Mouse (Mus musculus) liver, embryonic 13.5 days (tissue): ENCODE measurements at regions not wholly inside any gene's neighbourhood (a gene's known extent, or its start where the extent isn't known, plus 50 kb on each side); places are given as distances from the start of the nearest gene placed in this dataset.

Experiments used
- ATAC-seq: fragments of 200-750 bp; cut with Nextera tagmentation; 2 replicates; pipeline ENCODE4 v1.8.0; 2017; ENCODE audit warnings: low read depth, mild to moderate bottlenecking, moderate number of reproducible peaks, moderate library complexity
- DNase-seq: peaks from one replicate; pipeline ENCODE4 v3.0.0; 2022
- H3K27ac ChIP-seq: fragments of 300-500 bp; sonication (generic); 2 replicates; pipeline ENCODE4 v1.5.1; 2015; ENCODE audit warnings: moderate library complexity, mild to moderate bottlenecking, inconsistent platforms
- H3K27me3 ChIP-seq: fragments of 300-500 bp; sonication (generic); 2 replicates; pipeline ENCODE4 v1.6.1; 2015; ENCODE audit warnings: mild to moderate bottlenecking, inconsistent platforms
- H3K36me3 ChIP-seq: fragments of 300-500 bp; sonication (generic); 2 replicates; pipeline ENCODE4 v1.6.1; 2015; ENCODE audit warnings: mild to moderate bottlenecking, inconsistent platforms
- H3K4me1 ChIP-seq: fragments of 300-500 bp; sonication (generic); replicated peaks from 2 replicates; pipeline ENCODE4 v1.6.1; 2015; ENCODE audit warnings: inconsistent platforms
- H3K4me2 ChIP-seq: fragments of 300-500 bp; sonication (generic); 2 replicates; pipeline ENCODE4 v1.6.1; 2015; ENCODE audit warnings: inconsistent platforms, mild to moderate bottlenecking, moderate library complexity
- H3K4me3 ChIP-seq: fragments of 300-500 bp; sonication (generic); replicated peaks from 2 replicates; pipeline ENCODE4 v1.5.1; 2015; ENCODE audit warnings: mild to moderate bottlenecking, inconsistent platforms
- H3K9ac ChIP-seq: fragments of 300-500 bp; sonication (generic); 2 replicates; pipeline ENCODE4 v1.6.1; 2015; ENCODE audit warnings: mild to moderate bottlenecking, inconsistent platforms
- H3K9me3 ChIP-seq: fragments of 300-500 bp; sonication (generic); replicated peaks from 2 replicates; pipeline ENCODE4 v1.6.1; 2016; ENCODE audit warnings: inconsistent platforms
- WGBS: fragments of 180-500 bp; shearing (Covaris S2); methylation state at CpG from one replicate; pipeline ENCODE4 v1.1.7; 2015; ENCODE audit not compliant: insufficient replicate concordance; 5-methylcytosine and 5-hydroxymethylcytosine counted together

DNA sequence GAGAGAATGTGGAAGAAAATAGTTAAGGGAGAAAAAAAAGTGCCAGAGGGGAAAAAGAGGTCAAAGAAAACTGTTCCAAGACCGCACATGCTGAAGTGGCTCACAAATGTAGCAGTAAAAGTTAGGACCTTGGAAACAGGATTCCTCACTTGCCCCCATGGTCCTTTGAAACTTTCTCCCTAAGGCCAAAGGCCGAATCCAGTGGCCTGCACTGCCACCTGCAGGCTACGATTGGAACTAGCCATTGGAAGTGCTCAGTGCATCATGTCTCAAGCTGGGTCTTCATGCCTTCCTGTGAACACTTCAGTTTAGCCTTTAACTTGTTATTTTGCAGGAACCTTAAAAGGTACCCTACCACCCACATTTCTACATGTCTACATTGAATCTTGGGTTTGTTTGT is 56.3 kb upstream of the Mctp2 start:
- no peaks in the 10 kb centered on the region for H3K36me3 ChIP-seq
- no peak overlapping the region for H3K4me3 ChIP-seq
- H3K9me3 ChIP-seq: no peaks in the 10 kb centered on the region
- H3K4me2 ChIP-seq: no peak overlapping the region
- no peak overlapping the region for H3K27ac ChIP-seq
- no peak overlapping the region for H3K9ac ChIP-seq
- no peaks in the 10 kb centered on the region for H3K27me3 ChIP-seq
- 10% methylated on average over 3 of the region's 3 CpGs for WGBS
- H3K4me1 ChIP-seq: no peaks in the 10 kb centered on the region
- DNase-seq: no peak
- no peak for ATAC-seq

DNA sequence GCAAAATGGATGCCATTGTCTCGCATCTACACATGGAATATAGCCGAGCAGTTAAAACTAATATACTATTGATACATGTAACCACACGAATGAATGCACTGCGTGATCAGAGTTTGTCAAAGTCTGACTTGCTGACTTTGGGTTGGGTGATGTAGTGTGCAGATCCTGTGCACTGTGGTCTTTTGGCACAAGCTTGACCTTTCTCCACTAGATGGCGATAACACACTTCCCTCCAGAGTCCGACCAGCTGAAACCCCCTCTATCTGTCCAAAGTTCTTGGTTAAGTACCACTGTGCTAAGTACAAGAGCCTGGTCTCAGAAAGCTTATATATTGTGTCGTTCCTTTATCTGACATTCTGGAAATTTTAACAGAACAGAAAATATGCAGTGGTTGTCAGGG is 84.9 kb upstream of the Mctp2 start:
- Histone ChIP-seq H3K4me3 (no peak overlapping the region), H3K27me3 (no peaks in the 10 kb centered on the region), H3K9ac (no peak overlapping the region), H3K4me1 (no peaks in the 10 kb centered on the region), H3K27ac (no peak overlapping the region), H3K9me3 (no peaks in the 10 kb centered on the region), H3K36me3 (no peaks in the 10 kb centered on the region), H3K4me2 (no peak overlapping the region)
- DNase-seq (no peak), ATAC-seq (no peak)
- WGBS: 26% methylated on average over 7 of the region's 7 CpGs

DNA sequence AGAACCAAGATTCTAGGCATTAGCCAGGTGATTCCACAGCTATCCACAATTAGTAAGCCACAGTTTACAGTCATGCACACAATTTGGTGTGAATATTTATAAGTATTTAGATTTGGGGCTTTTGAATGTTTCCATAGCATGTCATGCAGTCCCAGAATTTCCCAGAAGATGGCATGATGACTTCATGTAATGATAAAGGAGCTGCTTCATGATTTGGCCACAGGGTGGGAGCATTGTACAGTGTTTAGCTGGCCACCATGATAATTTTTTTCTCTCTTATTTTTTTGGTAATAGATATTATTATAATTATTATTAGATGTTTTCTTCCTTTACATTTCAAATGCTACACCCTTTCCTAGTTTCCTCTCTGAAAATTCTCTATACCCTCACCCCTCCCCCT is 93.6 kb upstream of the Mctp2 start:
- Histone ChIP-seq H3K27ac (no peak overlapping the region), H3K36me3 (no peaks in the 10 kb centered on the region), H3K4me1 (no peaks in the 10 kb centered on the region), H3K9me3 (no peaks in the 10 kb centered on the region), H3K9ac (no peak overlapping the region), H3K27me3 (no peaks in the 10 kb centered on the region), H3K4me2 (no peak overlapping the region), H3K4me3 (no peak overlapping the region)
- DNase-seq (peak; percentile 1), ATAC-seq (no peak)

DNA sequence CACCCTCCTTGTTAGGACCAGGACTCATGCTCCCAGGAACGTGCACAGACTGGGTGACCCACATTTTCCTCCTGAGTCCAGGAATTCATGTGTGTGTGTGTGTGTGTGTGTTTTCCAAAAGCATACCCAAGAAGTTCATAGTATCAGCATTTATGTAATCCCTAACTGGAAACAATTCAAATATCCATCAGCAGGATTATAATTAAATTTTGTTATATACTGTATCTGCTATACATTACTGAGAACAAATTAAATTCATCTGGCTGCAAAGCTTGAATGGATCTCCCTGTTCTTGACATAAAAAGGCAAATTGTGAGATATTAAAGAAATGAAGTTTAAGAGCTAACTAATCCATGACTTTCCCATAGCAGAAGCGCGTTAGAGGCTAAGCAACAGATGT is 99.7 kb upstream of the Mctp2 start:
- Histone ChIP-seq H3K4me3 (no peak overlapping the region), H3K4me2 (no peak overlapping the region), H3K9ac (no peak overlapping the region), H3K4me1 (no peaks in the 10 kb centered on the region), H3K36me3 (no peaks in the 10 kb centered on the region), H3K27ac (no peak overlapping the region), H3K27me3 (no peaks in the 10 kb centered on the region), H3K9me3 (no peaks in the 10 kb centered on the region)
- DNase-seq (no peak), ATAC-seq (no peak)
- WGBS: 73% methylated on average over 3 of the region's 3 CpGs

DNA sequence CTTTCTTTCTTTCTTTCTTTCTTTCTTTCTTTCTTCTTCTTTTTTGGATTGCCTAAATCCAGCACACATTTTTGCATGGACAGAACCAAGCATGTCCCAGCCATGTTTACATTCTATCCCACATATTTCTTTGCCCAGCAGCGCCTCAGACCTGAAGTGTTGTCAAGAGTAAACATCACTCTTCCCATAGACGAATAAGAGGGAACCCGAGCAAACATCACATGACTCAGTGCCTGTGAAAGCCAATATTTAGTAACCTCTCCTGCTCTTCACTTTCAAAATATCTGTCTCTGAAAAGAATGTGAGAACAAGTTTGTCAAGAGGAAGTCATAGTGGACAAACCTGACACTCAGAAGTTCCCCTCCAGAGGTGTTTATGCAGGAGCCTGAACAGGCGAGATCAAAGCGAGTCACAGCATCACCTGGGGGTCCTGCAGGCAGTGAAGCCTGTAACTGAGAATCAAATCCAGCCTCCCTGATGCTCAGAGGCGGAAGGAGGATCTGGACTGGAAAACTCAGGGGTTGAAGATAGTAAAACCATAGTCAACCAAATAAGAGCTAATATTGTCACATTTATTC is 102.1 kb upstream of the Mctp2 start:
- no peak overlapping the region for H3K4me3 ChIP-seq
- DNase-seq (no peak), ATAC-seq (no peak)
- no peak overlapping the region for H3K27ac ChIP-seq
- no peaks in the 10 kb centered on the region for H3K9me3 ChIP-seq
- H3K4me1 ChIP-seq: no peaks in the 10 kb centered on the region
- WGBS: 30% methylated on average over 6 of the region's 6 CpGs
- no peaks in the 10 kb centered on the region for H3K36me3 ChIP-seq
- H3K4me2 ChIP-seq: no peak overlapping the region
- no peak overlapping the region for H3K9ac ChIP-seq
- no peaks in the 10 kb centered on the region for H3K27me3 ChIP-seq

DNA sequence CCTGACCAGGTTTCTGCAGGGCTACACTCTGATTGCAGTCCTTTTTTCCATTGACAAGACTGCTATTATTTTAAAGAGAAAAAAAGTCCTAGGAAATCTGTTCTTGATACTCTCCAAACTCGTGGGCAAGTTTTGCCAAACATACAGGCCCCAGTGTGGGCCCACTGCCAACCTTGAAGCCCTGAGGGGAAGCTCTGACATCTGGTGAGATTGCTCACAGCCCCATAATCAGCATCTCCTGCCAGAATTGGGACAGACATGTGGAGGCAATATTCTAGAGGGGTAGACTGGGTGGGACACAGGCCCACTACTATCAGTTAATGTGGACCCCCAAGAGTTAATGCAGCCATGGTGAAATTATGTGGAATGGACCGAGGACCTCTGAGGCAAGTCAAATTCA is 132.1 kb upstream of the Mctp2 start:
- no peaks in the 10 kb centered on the region for H3K27me3 ChIP-seq
- no peak overlapping the region for H3K27ac ChIP-seq
- no peak for ATAC-seq
- H3K4me3 ChIP-seq: no peak overlapping the region
- H3K9ac ChIP-seq: no peak overlapping the region
- H3K4me2 ChIP-seq: no peak overlapping the region
- no peak for DNase-seq
- H3K9me3 ChIP-seq: no peaks in the 10 kb centered on the region
- WGBS: 38% methylated on average over 2 of the region's 2 CpGs
- no peaks in the 10 kb centered on the region for H3K36me3 ChIP-seq
- no peaks in the 10 kb centered on the region for H3K4me1 ChIP-seq

DNA sequence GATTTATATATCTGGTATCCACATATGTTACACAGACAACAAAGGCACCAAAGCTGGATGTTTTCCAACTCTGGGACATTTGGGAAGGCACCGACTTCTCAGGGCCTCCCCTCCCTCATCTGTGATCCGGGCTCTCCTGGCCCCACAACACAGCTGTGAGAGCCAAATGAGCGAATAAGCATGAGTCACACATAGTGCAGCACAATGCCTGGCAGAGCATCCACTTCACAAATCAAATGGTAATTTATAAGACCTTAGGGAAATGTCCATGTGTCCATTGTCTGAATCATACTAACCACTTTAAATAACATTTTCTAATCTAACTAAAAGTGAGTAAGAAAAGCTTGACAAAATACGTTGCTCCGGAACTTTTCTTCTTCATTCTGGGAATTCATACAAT is 135.6 kb upstream of the Mctp2 start:
- Histone ChIP-seq H3K27me3 (no peaks in the 10 kb centered on the region), H3K4me1 (no peaks in the 10 kb centered on the region), H3K4me2 (no peak overlapping the region), H3K9me3 (no peaks in the 10 kb centered on the region), H3K9ac (no peak overlapping the region), H3K27ac (no peak overlapping the region), H3K4me3 (no peak overlapping the region), H3K36me3 (no peaks in the 10 kb centered on the region)
- ATAC-seq (no peak), DNase-seq (no peak)
- WGBS: 72% methylated on average over 5 of the region's 5 CpGs

DNA sequence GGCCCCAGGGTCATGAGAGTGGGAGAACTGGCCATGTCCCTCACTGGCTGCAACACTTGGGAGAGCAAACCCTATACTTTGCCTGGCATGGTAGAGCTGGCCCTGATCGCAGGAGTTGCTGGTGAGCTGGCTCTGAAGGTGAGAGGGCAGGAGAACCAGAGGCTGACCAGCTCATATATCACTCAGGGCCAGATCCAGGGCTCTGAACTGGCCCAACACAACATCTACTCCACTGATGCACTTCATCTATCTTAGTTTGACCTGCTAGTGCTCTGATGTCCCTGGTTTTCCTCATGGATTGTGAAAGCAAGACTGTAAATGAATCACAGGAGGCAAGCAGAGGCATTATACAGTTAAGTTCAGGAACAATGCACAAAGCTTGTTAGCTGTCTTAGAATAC is 137.6 kb upstream of the Mctp2 start:
- H3K9me3 ChIP-seq: no peaks in the 10 kb centered on the region
- no peaks in the 10 kb centered on the region for H3K27me3 ChIP-seq
- 50% methylated on average over 1 of the region's 1 CpGs for WGBS
- H3K4me1 ChIP-seq: no peaks in the 10 kb centered on the region
- H3K4me3 ChIP-seq: no peak overlapping the region
- H3K4me2 ChIP-seq: no peak overlapping the region
- DNase-seq (no peak), ATAC-seq (no peak)
- H3K36me3 ChIP-seq: no peaks in the 10 kb centered on the region
- no peak overlapping the region for H3K9ac ChIP-seq
- H3K27ac ChIP-seq: no peak overlapping the region

DNA sequence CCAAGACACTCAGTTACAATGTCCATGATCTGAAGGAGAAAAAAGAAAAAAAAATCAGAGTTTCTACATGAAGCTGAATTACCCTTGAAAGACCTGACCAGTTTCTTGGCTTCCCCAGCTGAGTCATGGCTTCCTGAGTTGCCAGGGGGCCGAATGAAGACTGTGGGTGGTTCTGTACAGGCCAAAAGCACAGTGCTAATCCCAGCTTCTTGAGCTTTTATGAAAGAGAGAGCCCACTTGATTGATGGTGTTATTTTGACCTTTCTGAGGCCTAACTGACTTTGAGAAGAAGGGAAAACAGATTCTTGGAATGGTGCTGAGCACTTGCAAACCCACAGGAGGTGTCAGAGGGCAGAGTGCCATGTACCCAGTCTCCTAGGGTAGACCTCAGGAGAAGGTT is 138.4 kb upstream of the Mctp2 start:
- Histone ChIP-seq H3K9ac (no peak overlapping the region), H3K4me2 (no peak overlapping the region), H3K27ac (no peak overlapping the region), H3K4me1 (no peaks in the 10 kb centered on the region), H3K4me3 (no peak overlapping the region), H3K36me3 (no peaks in the 10 kb centered on the region), H3K9me3 (no peaks in the 10 kb centered on the region), H3K27me3 (no peaks in the 10 kb centered on the region)
- WGBS: 45% methylated on average over 1 of the region's 1 CpGs
- DNase-seq (no peak), ATAC-seq (no peak)

DNA sequence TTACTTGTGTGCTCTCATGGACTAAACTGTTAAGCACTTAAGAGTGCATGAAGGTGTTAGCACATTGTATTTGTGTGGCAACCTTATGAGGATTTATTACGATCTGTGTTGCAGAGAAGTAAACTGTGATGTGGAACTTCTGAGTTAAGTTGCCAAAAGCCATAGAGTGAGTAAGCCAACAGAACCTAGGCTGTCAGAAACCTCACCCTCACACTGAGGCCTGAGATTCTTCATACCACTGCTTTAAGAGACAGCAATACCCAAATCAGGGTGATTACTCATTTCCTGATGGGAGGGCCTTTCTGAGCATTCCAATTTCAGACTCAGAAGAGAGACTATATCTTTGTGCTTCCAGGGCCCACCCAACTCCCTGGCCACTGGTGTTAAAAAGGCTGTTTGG is 140.5 kb upstream of the Mctp2 start:
- no peak overlapping the region for H3K9ac ChIP-seq
- no peaks in the 10 kb centered on the region for H3K36me3 ChIP-seq
- 65% methylated on average over 1 of the region's 1 CpGs for WGBS
- ATAC-seq: no peak
- H3K27ac ChIP-seq: no peak overlapping the region
- no peak overlapping the region for H3K4me2 ChIP-seq
- H3K9me3 ChIP-seq: no peaks in the 10 kb centered on the region
- no peak for DNase-seq
- no peak overlapping the region for H3K4me3 ChIP-seq
- H3K4me1 ChIP-seq: no peaks in the 10 kb centered on the region
- H3K27me3 ChIP-seq: no peaks in the 10 kb centered on the region

DNA sequence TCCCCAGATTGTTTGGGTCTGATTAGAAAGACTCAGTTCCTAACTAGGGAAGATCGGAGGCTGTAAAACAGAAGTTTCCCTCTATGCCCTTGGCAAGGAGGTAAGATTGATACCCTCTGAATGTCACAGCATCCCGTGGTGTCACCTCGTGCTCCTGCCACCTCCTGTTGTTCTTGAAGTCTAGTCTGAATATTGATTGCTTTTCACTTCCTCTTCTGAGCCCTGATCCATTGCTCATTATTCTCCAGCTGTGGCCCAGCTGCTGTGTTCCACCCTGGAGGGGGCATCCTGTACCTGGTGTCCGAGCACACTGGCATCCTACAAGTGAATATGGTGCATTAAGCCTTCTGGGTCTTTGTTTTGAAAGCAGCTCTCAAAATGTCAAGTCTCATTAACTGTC is 156.6 kb upstream of the Mctp2 start:
- Histone ChIP-seq H3K4me2 (no peak overlapping the region), H3K9ac (no peak overlapping the region), H3K27ac (no peak overlapping the region), H3K9me3 (no peaks in the 10 kb centered on the region), H3K36me3 (no peaks in the 10 kb centered on the region), H3K4me3 (no peak overlapping the region), H3K4me1 (no peaks in the 10 kb centered on the region), H3K27me3 (no peaks in the 10 kb centered on the region)
- ATAC-seq (no peak), DNase-seq (no peak)
- 58% methylated on average over 4 of the region's 4 CpGs for WGBS

DNA sequence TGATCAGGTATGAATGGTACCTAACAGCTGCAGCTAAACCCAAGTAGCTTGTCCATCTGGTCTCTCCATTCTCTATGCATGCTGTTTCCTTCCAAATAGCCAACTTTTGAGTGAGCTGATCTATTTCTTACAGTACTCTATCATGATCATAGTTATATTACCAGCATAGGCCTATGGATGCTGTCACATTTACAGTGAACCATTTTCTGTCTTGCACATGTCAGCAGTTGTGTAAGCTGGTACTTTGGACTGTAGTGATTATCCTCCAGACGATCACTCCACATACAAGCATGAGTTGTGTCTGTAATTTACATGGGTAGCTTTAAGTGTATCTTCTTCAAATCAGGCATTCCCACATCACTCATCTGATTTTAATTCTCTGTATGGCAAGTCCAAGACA is 158.2 kb upstream of the Mctp2 start:
- H3K4me3 ChIP-seq: no peak overlapping the region
- H3K27ac ChIP-seq: no peak overlapping the region
- no peaks in the 10 kb centered on the region for H3K27me3 ChIP-seq
- WGBS: 50% methylated on average over 1 of the region's 1 CpGs
- DNase-seq (no peak), ATAC-seq (no peak)
- no peaks in the 10 kb centered on the region for H3K9me3 ChIP-seq
- no peak overlapping the region for H3K4me2 ChIP-seq
- no peaks in the 10 kb centered on the region for H3K4me1 ChIP-seq
- H3K36me3 ChIP-seq: no peaks in the 10 kb centered on the region
- H3K9ac ChIP-seq: no peak overlapping the region

DNA sequence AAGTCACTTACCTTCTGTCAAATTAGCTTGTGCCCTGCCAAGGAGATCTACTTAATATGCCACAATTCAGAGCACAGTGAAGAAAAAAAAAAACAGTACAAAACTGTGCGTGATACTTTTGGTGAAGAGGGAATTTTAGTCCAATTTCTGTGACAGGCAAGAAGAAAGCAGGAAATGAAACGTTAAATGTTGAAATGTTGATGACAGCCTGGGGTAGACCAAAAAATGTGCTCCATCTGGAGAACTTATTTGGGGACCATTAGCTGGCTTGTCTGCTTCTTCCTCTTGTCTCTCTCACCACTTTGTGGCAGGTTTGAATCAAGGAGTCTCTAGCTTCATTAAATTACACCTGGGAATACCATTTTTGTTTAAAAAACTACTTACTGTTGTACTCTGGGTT is 163.3 kb upstream of the Mctp2 start:
- Histone ChIP-seq H3K4me2 (no peak overlapping the region), H3K27me3 (no peaks in the 10 kb centered on the region), H3K4me3 (no peak overlapping the region), H3K4me1 (no peaks in the 10 kb centered on the region), H3K27ac (no peak overlapping the region), H3K9ac (no peak overlapping the region), H3K36me3 (no peaks in the 10 kb centered on the region), H3K9me3 (0 out of 2 replicates have a peak, but pooled peaks cover 3% of the 10 kb centered on the region)
- ATAC-seq (no peak), DNase-seq (no peak)
- 48% methylated on average over 2 of the region's 2 CpGs for WGBS
